Mouse (Mus musculus) hindbrain, embryonic 16.5 days (tissue): ENCODE results near the gene Gmeb1. TPM values are rescaled to one million over a fixed set of nuclear protein-coding genes. Genes with fewer than 3 reads are reported as not detected.

Source experiments
- ATAC-seq: fragments of 200-750 bp; cut with Nextera tagmentation; 2 replicates; pipeline ENCODE4 v1.8.0; 2017; ENCODE audit warnings: moderate TSS enrichment, moderate library complexity
- H3K27ac ChIP-seq: fragments of 300-500 bp; sonication (generic); 2 replicates; pipeline ENCODE4 v1.5.1; 2014; ENCODE audit warnings: low read depth, mild to moderate bottlenecking, control low read depth, low read length, moderate library complexity
- H3K27me3 ChIP-seq: fragments of 300-500 bp; sonication (generic); replicated peaks from 2 replicates; pipeline ENCODE4 v1.6.1; 2014; ENCODE audit warnings: low read length; ENCODE audit not compliant: control insufficient read depth, insufficient read depth
- H3K36me3 ChIP-seq: fragments of 300-500 bp; sonication (generic); 2 replicates; pipeline ENCODE4 v1.6.1; 2014; ENCODE audit warnings: mild to moderate bottlenecking, low read length, moderate library complexity, mixed read lengths; ENCODE audit not compliant: control insufficient read depth, insufficient read depth
- H3K4me1 ChIP-seq: fragments of 300-500 bp; sonication (generic); 2 replicates; pipeline ENCODE4 v1.6.1; 2014; ENCODE audit warnings: low read depth, low read length; ENCODE audit not compliant: control insufficient read depth, insufficient read depth
- H3K4me2 ChIP-seq: fragments of 300-500 bp; sonication (generic); 2 replicates; pipeline ENCODE4 v1.6.1; 2014; ENCODE audit warnings: mild to moderate bottlenecking, low read length, control low read depth, moderate library complexity
- H3K4me3 ChIP-seq: fragments of 300-500 bp; sonication (generic); 2 replicates; pipeline ENCODE4 v1.5.1; 2014; ENCODE audit warnings: mild to moderate bottlenecking, low read length, control low read depth, moderate library complexity
- H3K9ac ChIP-seq: fragments of 300-500 bp; sonication (generic); 2 replicates; pipeline ENCODE4 v1.6.1; 2014; ENCODE audit warnings: low read depth, mild to moderate bottlenecking, control low read depth, low read length, moderate library complexity
- H3K9me3 ChIP-seq: fragments of 300-500 bp; sonication (generic); 2 replicates; pipeline ENCODE4 v1.6.1; 2014; ENCODE audit warnings: mild to moderate bottlenecking, low read length, moderate library complexity; ENCODE audit not compliant: control insufficient read depth
- WGBS: fragments of 180-500 bp; shearing (Covaris S2); extraction: QIAGEN DNeasy Blood & Tissue Kit; methylation state at CpG from one replicate; pipeline ENCODE4 v1.1.7; 2014; 5-methylcytosine and 5-hydroxymethylcytosine counted together
- polyA plus RNA-seq: library from polyadenylated mRNA; unstranded; fragments of >200 nt; fragmentation: Nextera tagmentation; extraction: Ambion mirVana; gene quantifications from 2 replicates; pipeline ENCODE4 v1.2.1, GENCODE M21; 2015

Gmeb1 gene
- polyA plus RNA-seq, 1 experiment from 2014 or later = 37.6 TPM

- Histone ChIP-seq H3K27me3 (no peaks in the 10 kb centered on the region), H3K4me2 (no peak overlapping the region; the same call in 1 of the 2 replicates), H3K4me1 (peaks cover 18% of the 10 kb centered on the region), H3K4me3 (no peak overlapping the region), H3K9me3 (no peaks in the 10 kb centered on the region), H3K27ac (no peak overlapping the region; the same call in 1 of the 2 replicates), H3K9ac (no peak overlapping the region), H3K36me3 (no peaks in the 10 kb centered on the region)
- WGBS = 86% methylated on average over 5 of the region's 5 CpGs
- ATAC-seq = no peak
Measured at GRCm38 (mm10) chr4:132262358-132262616, 885 bp upstream of the Gmeb1 start.

- WGBS = 3% methylated on average over 35 of the region's 64 CpGs
- Histone ChIP-seq H3K9me3 (no peaks in the 10 kb centered on the region), H3K4me2 (peak overlapping the region; percentile 89), H3K27me3 (no peaks in the 10 kb centered on the region), H3K9ac (peak overlapping the region; percentile 97), H3K27ac (peak overlapping the region; percentile 96), H3K4me1 (peaks cover 18% of the 10 kb centered on the region), H3K4me3 (peak overlapping the region; percentile 84), H3K36me3 (no peaks in the 10 kb centered on the region)
- peak; percentile 86 for ATAC-seq
Measured at GRCm38 (mm10) chr4:132260404-132261379, 710 bp downstream of the Gmeb1 start.

- no peaks in the 10 kb centered on the region for H3K9me3 ChIP-seq
- H3K4me2 ChIP-seq = no peak overlapping the region
- H3K4me3 ChIP-seq = no peak overlapping the region
- H3K36me3 ChIP-seq = no peaks in the 10 kb centered on the region
- peaks cover 18% of the 10 kb centered on the region for H3K4me1 ChIP-seq
- no peak overlapping the region for H3K27ac ChIP-seq
- no peak overlapping the region for H3K9ac ChIP-seq
- no peak for ATAC-seq
- whole genome bisulfite sequencing = 93% methylated on average over 4 of the region's 4 CpGs
- no peaks in the 10 kb centered on the region for H3K27me3 ChIP-seq
Measured at GRCm38 (mm10) chr4:132259248-132259647, 2.2 kb downstream of the Gmeb1 start.

GRCm38 (mm10) chr4:132256384-132256783 lies 5.0 kb downstream of the Gmeb1 start:
- Histone ChIP-seq H3K27ac (no peak overlapping the region), H3K36me3 (no peaks in the 10 kb centered on the region), H3K27me3 (no peaks in the 10 kb centered on the region), H3K9me3 (no peaks in the 10 kb centered on the region), H3K4me1 (peaks cover 14% of the 10 kb centered on the region), H3K4me3 (no peak overlapping the region), H3K9ac (no peak overlapping the region), H3K4me2 (no peak overlapping the region)
- WGBS = 93% methylated on average over 3 of the region's 3 CpGs
- no peak for ATAC-seq

- no peak for ATAC-seq
- no peak overlapping the region for H3K27ac ChIP-seq
- H3K9ac ChIP-seq = no peak overlapping the region
- H3K4me1 ChIP-seq = peaks cover 9% of the 10 kb centered on the region
- H3K9me3 ChIP-seq = no peaks in the 10 kb centered on the region
- H3K4me3 ChIP-seq = no peak overlapping the region
- 83% methylated on average over 3 of the region's 3 CpGs for WGBS
- no peak overlapping the region for H3K4me2 ChIP-seq
- H3K36me3 ChIP-seq = peaks cover 10% of the 10 kb centered on the region; the same call in 1 of the 2 replicates
- H3K27me3 ChIP-seq = no peaks in the 10 kb centered on the region
Measured at GRCm38 (mm10) chr4:132254986-132255385, 6.4 kb downstream of the Gmeb1 start.

- Histone ChIP-seq H3K9ac (no peak overlapping the region), H3K27ac (no peak overlapping the region), H3K36me3 (peaks cover 14% of the 10 kb centered on the region; the same call in 1 of the 2 replicates), H3K4me3 (no peak overlapping the region), H3K4me1 (no peaks in the 10 kb centered on the region), H3K4me2 (no peak overlapping the region), H3K9me3 (no peaks in the 10 kb centered on the region), H3K27me3 (no peaks in the 10 kb centered on the region)
- ATAC-seq = no peak
- 82% methylated on average over 2 of the region's 2 CpGs for WGBS
Measured at GRCm38 (mm10) chr4:132253622-132254021, 7.8 kb downstream of the Gmeb1 start.

GRCm38 (mm10) chr4:132253128-132253527 lies 8.3 kb downstream of the Gmeb1 start:
- WGBS = 85% methylated on average over 8 of the region's 8 CpGs
- H3K27ac ChIP-seq = no peak overlapping the region
- ATAC-seq = no peak
- H3K9me3 ChIP-seq = no peaks in the 10 kb centered on the region
- no peak overlapping the region for H3K4me2 ChIP-seq
- no peaks in the 10 kb centered on the region for H3K4me1 ChIP-seq
- peaks cover 14% of the 10 kb centered on the region; the same call in 1 of the 2 replicates for H3K36me3 ChIP-seq
- H3K27me3 ChIP-seq = no peaks in the 10 kb centered on the region
- no peak overlapping the region for H3K9ac ChIP-seq
- H3K4me3 ChIP-seq = no peak overlapping the region

GRCm38 (mm10) chr4:132251596-132251995 lies 9.8 kb downstream of the Gmeb1 start:
- H3K27ac ChIP-seq = no peak overlapping the region
- no peak for ATAC-seq
- WGBS = 96% methylated on average over 9 of the region's 9 CpGs

GRCm38 (mm10) chr4:132247451-132247997 lies 13.9 kb downstream of the Gmeb1 start:
- Histone ChIP-seq H3K9me3 (no peaks in the 10 kb centered on the region), H3K4me1 (no peaks in the 10 kb centered on the region)
- WGBS = 81% methylated on average over 5 of the region's 5 CpGs

More at GRCm38 (mm10) chr4:132251596-132251995, 9.8 kb downstream of the Gmeb1 start:
- H3K36me3 ChIP-seq = peaks cover 19% of the 10 kb centered on the region
- H3K9me3 ChIP-seq = no peaks in the 10 kb centered on the region
- no peaks in the 10 kb centered on the region for H3K4me1 ChIP-seq
- H3K4me2 ChIP-seq = no peak overlapping the region
- H3K4me3 ChIP-seq = no peak overlapping the region
- H3K9ac ChIP-seq = no peak overlapping the region
- H3K27me3 ChIP-seq = no peaks in the 10 kb centered on the region

More at GRCm38 (mm10) chr4:132247451-132247997, 13.9 kb downstream of the Gmeb1 start:
- peaks cover 21% of the 10 kb centered on the region for H3K36me3 ChIP-seq
- no peak for ATAC-seq
- no peak overlapping the region for H3K4me3 ChIP-seq
- H3K27ac ChIP-seq = no peak overlapping the region
- H3K4me2 ChIP-seq = no peak overlapping the region
- H3K27me3 ChIP-seq = no peaks in the 10 kb centered on the region
- no peak overlapping the region for H3K9ac ChIP-seq
